Comparison of ENCODE assay signal across 8 mouse cellular contexts in genomic region chr2:60283208-60283750, GRCm38 (mm10). TPM values are rescaled to one million over a fixed set of nuclear protein-coding genes. Genes with fewer than 3 reads are reported as not detected.
DNase-seq lines count a peak whose midpoint lies in the region; ATAC-seq and TF ChIP-seq lines count a peak whose summit lies in the region.

No protein-coding gene starts in this region.

- peaks cover 4% of the 10 kb centered on the region for H3K4me1 ChIP-seq in heart, adult 2 months (ENCODE audit: control insufficient read depth, insufficient read depth, low read length)
- H3K4me1 ChIP-seq in heart, embryonic 14.5 days (ENCODE audit: control insufficient read depth in 2 of 2, insufficient read depth in 2 of 2, low read length in 2 of 2) = peaks cover 3 to 10% of the 10 kb centered on the region in 2 experiments; a peak in 2 of 4 replicates
- no peaks in the 10 kb centered on the region for H3K4me1 ChIP-seq in liver, embryonic 14.5 days (replicated peaks; ENCODE audit: control insufficient read depth in 2 of 2, insufficient read depth in 2 of 2, low read length in 1 of 2)

- no peaks in the 10 kb centered on the region for H3K36me3 ChIP-seq in heart, adult 2 months (ENCODE audit: control insufficient read depth, insufficient read depth, low read length)
- H3K36me3 ChIP-seq in heart, embryonic 14.5 days (ENCODE audit: control insufficient read depth, insufficient read depth, low read length) = no peaks in the 10 kb centered on the region
- H3K36me3 ChIP-seq in liver, embryonic 14.5 days (replicated peaks; ENCODE audit: control insufficient read depth, insufficient read depth, low read depth) = no peaks in the 10 kb centered on the region

- no peak for TF ChIP-seq EP300 in heart, adult 2 months (IDR thresholded peaks at IDR 0.05; ENCODE audit: insufficient read depth, low read depth, low read length)
- TF ChIP-seq EP300 in liver, embryonic 14.5 days (IDR thresholded peaks at IDR 0.05; ENCODE audit: low read depth) = no peak

- 25% methylated on average over 9 of the region's 9 CpGs for WGBS in heart, adult 2 months
- 20% methylated on average over 9 of the region's 9 CpGs for WGBS in heart, embryonic 14.5 days
- WGBS in liver, embryonic 14.5 days (ENCODE audit: insufficient replicate concordance) = 21% methylated on average over 9 of the region's 9 CpGs

- TF ChIP-seq CTCF in heart, adult 2 months (IDR thresholded peaks at IDR 0.05) = no peak
- TF ChIP-seq CTCF in liver, embryonic 14.5 days (IDR thresholded peaks at IDR 0.05; ENCODE audit: low read depth) = no peak

- intact Hi-C loops in heart, adult 2 months (cut with DNase I) = no loop called here

- TF ChIP-seq POLR2A in heart, adult 2 months (IDR thresholded peaks at IDR 0.05; ENCODE audit: insufficient read depth, low read depth, low read length) = no peak

- ATAC-seq in heart, embryonic 14.5 days (ENCODE audit: insufficient number of reproducible peaks, insufficient read depth, low FRiP score, low read depth) = no peak
- ATAC-seq in liver, embryonic 14.5 days (ENCODE audit: insufficient read depth) = no peak

- H3K4me3 ChIP-seq in heart, adult 2 months = peak overlapping the region; percentile 68
- H3K4me3 ChIP-seq in heart, embryonic 14.5 days (ENCODE audit: control insufficient read depth in 1 of 2, insufficient read depth in 1 of 2, low read depth in 1 of 2, low read length in 2 of 2) = peak overlapping the region; percentile 50 to 52
- H3K4me3 ChIP-seq in liver, embryonic 14.5 days (ENCODE audit: insufficient read depth in 1 of 2, low read depth in 2 of 2, low read length in 2 of 2) = peak overlapping the region; percentile 45 to 47

- DNase-seq in heart, adult 2 months = no peak
- no peak for DNase-seq in heart, adult 11 months
- DNase-seq in Muller cell, postnatal 12 days (ENCODE audit: inconsistent ontology term) = peak; percentile 25
- no peak for DNase-seq in liver, embryonic 14.5 days (ENCODE audit: low read depth in 3 of 3, low spot score in 3 of 3)
- DNase-seq in telencephalon, adult 2 months (ENCODE audit: low read depth, low spot score) = peak; percentile 24
- no peak for DNase-seq in urinary bladder, postnatal 10 days (ENCODE audit: low spot score)
- DNase-seq in urinary bladder, postnatal 14 days (ENCODE audit: low spot score) = no peak

- H3K9ac ChIP-seq in heart, adult 2 months (ENCODE audit: low read depth, low read length) = peak overlapping the region; percentile 88
- H3K9ac ChIP-seq in heart, embryonic 14.5 days (ENCODE audit: low read length) = peak overlapping the region; percentile 73
- H3K9ac ChIP-seq in liver, embryonic 14.5 days (replicated peaks) = no peak overlapping the region

- no peaks in the 10 kb centered on the region for H3K9me3 ChIP-seq in heart, embryonic 14.5 days (ENCODE audit: control insufficient read depth, low read length)
- no peaks in the 10 kb centered on the region for H3K9me3 ChIP-seq in liver, embryonic 14.5 days (ENCODE audit: control insufficient read depth, low read length)

- H3K4me2 ChIP-seq in heart, embryonic 14.5 days (ENCODE audit: low read length) = peak overlapping the region; percentile 93
- peak overlapping the region; percentile 60 for H3K4me2 ChIP-seq in liver, embryonic 14.5 days (ENCODE audit: low read depth)

- no peaks in the 10 kb centered on the region for H3K27me3 ChIP-seq in heart, adult 2 months (ENCODE audit: control insufficient read depth, insufficient read depth, low read length)
- no peaks in the 10 kb centered on the region for H3K27me3 ChIP-seq in heart, embryonic 14.5 days (ENCODE audit: control insufficient read depth, insufficient read depth, low read length)
- peaks cover 18% of the 10 kb centered on the region for H3K27me3 ChIP-seq in liver, embryonic 14.5 days (ENCODE audit: control insufficient read depth, insufficient read depth, low read length)

- H3K79me2 ChIP-seq in heart, adult 2 months (replicated peaks; ENCODE audit: control insufficient read depth, insufficient read depth, low read length) = no peaks in the 10 kb centered on the region

- peak overlapping the region; percentile 76 for H3K27ac ChIP-seq in heart, adult 2 months
- no peak overlapping the region for H3K27ac ChIP-seq in heart, embryonic 14.5 days (replicated peaks in 1 of 2; ENCODE audit: control insufficient read depth in 1 of 2, insufficient read depth in 1 of 2, low read depth in 2 of 2, low read length in 2 of 2)
- H3K27ac ChIP-seq in liver, embryonic 14.5 days = no peak overlapping the region

RNA-seq across cellular contexts. Expression of gene Cd302, which starts 1.0 kb away (rescaled TPM):
- total RNA-seq in heart, adult 2 months (2021) = 10 to 100 TPM in 1 of 2 experiments, 1 to 10 TPM in 1; 9.2 to 10.6 TPM
- 10.2 and 11.6 TPM in 2 replicates for polyA plus RNA-seq in heart, adult 2 months (2012; rRNA removed)
- polyA plus RNA-seq in heart, embryonic 14.5 days (2014; fragmentation: Nextera tagmentation; extraction: Ambion mirVana) = 20.3 and 25.5 TPM in 2 replicates
- 14.9 and 24.6 TPM in 2 replicates for polyA plus RNA-seq in liver, embryonic 14.5 days (2012; rRNA removed)
- polyA plus RNA-seq in liver, embryonic 14.5 days (2014; fragmentation: Nextera tagmentation; extraction: Ambion mirVana) = 73.7 and 75.5 TPM in 2 replicates

Comparison
In these comparisons a context has a peak if more than half of its experiments do, and no peak if none do; other contexts are left out.
1. DNase-seq: peak in Muller cell, postnatal 12 days (single experiment) and telencephalon, adult 2 months (single experiment); none in heart, adult 2 months (0 of 2), heart, adult 11 months (single experiment), liver, embryonic 14.5 days (0 of 3), urinary bladder, postnatal 10 days (single experiment) and urinary bladder, postnatal 14 days (single experiment).
2. Peak in every context shown above with its lines, with median percentiles within 50 percentile points of each other: H3K4me3 ChIP-seq.